Mouse (Mus musculus) frontal cortex, postnatal 14 days (tissue): ENCODE measurements around the gene Gm49337.

ENCODE experiments used
- DNase-seq, 2 experiments: peaks; one replicate each; pipeline ENCODE4 v3.0.0; 2022; ENCODE audit warnings: low spot score in 2 of 2

The Gm49337 gene

DNA sequence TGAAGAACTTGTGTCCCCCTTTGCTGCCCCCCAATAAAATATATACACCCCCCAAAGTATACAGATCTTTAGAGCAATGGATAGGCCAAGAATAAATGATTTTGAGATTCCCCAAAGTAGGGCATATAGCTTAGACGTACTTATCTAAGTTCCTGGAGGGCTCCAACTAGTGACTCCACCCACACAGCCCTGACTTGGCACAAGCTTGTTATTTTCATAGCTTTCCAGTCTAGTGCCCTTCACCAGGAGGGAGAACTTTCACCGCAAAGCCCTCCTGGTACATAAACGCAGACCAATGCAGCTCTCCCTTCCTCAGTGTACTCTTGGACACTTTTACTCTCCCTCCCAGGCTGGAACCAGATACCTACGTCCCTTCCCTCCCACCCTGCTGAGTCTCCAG is 11.0 kb upstream of the Gm49337 start:
- DNase-seq: no peak

DNA sequence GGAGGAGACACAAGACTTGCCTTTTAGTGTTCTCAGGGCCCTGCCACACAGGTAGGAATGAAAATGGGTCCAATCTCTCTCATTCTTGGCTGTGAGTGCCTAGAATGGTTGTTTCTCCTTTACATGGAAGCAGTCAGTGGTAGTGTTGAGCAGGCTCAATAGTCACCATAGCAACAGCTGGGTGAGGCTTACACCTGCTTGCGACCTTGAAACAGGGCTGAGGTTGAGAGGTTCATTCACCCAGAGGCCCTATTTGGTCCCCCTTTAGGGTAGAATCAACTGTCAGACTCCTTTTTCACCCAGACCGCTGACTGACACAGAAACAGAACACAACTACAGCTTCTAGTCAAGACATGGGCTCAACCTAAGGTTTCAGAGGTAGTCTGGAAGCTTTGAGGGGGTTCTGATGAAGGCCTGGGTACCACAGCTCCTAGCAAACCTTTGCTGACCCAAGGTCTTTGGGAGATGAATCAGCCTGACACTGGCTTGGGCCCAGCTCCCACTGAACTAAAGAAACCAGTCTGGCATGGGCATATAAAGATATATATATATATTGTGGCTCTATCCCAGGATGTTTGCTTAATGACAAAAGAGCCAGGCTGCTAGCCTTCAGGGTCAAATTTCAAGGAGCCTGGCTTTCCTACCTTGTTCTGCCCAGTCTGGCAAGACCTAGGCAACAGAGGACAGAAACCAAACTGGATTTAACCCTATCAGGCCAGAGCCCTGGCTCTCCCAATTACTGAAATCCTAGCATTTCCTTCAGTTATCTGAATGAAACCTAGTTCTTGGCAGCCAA is 8.2 kb upstream of the Gm49337 start:
- no peak for DNase-seq

- DNase-seq: no peak
Observed at GRCm38 (mm10) chr4:116165708-116166407, 7.3 kb upstream of the Gm49337 start.

- no peak for DNase-seq
Observed at GRCm38 (mm10) chr4:116167404-116167803, 5.8 kb upstream of the Gm49337 start, which contains the start of gene Tspan1. Tspan1 (minus strand) TSS chr4:116167601.

GRCm38 (mm10) chr4:116168617-116169352 is 4.4 kb upstream of the Gm49337 start:
- DNase-seq: peak in 1 of 2 experiments; percentile 68

- no peak for DNase-seq
Observed at GRCm38 (mm10) chr4:116169353-116169672, 3.9 kb upstream of the Gm49337 start.

- DNase-seq: no peak
Observed at GRCm38 (mm10) chr4:116173752-116174151, 568 bp downstream of the Gm49337 start.

GRCm38 (mm10) chr4:116174466-116175116 is 1.4 kb downstream of the Gm49337 start:
- no peak for DNase-seq

DNA sequence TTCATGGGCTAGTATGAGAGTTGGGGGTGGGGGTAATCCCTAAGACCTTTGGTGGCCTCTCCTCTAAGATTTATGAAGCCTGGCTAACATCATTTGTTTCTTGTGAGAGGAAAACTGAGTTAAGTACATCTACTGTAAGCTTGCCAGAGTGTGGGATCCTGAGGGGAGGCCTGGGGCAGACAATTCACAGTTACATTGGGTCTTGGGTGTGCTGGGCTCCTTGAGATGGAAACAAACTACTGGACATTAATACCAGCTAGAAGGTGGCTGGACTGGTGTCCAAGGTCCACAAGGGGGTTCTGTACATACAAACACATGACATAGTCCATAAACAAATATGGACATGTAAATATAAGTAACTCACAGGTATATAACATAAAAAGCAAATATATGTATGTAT is 2.0 kb downstream of the Gm49337 start:
- DNase-seq: no peak

- DNase-seq: peak in 1 of 2 experiments; percentile 66
Observed at GRCm38 (mm10) chr4:116175711-116176542, 2.7 kb downstream of the Gm49337 start.

GRCm38 (mm10) chr4:116176543-116176988 is 3.4 kb downstream of the Gm49337 start:
- peak; percentile 48 to 70 for DNase-seq

- DNase-seq: no peak
Observed at GRCm38 (mm10) chr4:116177140-116177539, 4.0 kb downstream of the Gm49337 start.

DNA sequence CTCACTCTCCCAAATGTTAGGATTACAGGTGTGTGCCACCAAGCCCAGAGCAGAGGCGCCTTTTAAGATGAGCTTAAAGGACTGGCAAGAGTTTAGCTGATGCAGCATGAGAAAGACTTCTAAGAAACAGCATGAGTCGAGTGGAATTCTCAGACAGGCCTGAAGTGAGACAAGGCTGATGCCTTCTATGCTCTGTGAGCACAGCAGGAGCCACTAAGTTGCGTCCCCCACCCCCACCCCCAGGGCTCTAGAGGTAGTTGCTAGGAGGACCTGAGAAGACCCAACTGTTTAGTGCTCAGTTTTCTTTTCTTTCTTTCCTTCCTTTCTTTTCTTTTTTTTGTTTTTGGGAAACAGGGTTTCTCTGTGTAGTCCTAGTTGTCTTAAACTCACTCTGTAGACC is 8.9 kb downstream of the Gm49337 start:
- no peak for DNase-seq

GRCm38 (mm10) chr4:116182745-116183144 is 9.6 kb downstream of the Gm49337 start:
- DNase-seq: no peak

GRCm38 (mm10) chr4:116185083-116185482 is 11.9 kb downstream of the Gm49337 start:
- no peak for DNase-seq

GRCm38 (mm10) chr4:116192286-116192835 is 19.2 kb downstream of the Gm49337 start:
- DNase-seq: no peak

- no peak for DNase-seq
Observed at GRCm38 (mm10) chr4:116193583-116194383, 20.6 kb downstream of the Gm49337 start.

- no peak for DNase-seq
Observed at GRCm38 (mm10) chr4:116198422-116198821, 25.2 kb downstream of the Gm49337 start.

DNA sequence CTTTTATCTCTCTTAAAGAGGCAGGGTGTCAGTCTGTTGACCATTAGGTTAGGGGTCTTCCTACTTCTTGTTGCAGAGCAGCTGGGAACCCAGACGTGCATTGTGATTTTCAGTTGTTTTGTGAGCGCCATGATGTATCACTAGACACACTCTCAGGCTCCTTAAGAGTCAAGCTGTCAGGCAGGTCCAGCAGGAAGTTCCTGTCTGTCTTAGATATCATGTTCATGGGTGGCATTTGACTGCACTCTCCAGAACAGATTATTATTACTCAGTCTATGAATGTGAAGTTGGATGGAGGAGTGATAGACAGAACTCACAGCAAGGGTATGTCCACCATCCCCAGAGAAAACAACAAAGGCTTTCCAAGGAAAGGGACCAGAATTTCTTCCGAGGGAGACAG is 31.2 kb downstream of the Gm49337 start:
- no peak for DNase-seq

GRCm38 (mm10) chr4:116206531-116206930 is 33.3 kb downstream of the Gm49337 start:
- no peak for DNase-seq
